Mouse (Mus musculus): ENCODE measurements around the gene Sarnp.

- TF ChIP-seq CTCF (IDR thresholded peaks at IDR 0.05; ENCODE audit: low read depth, low read length), result no peak
- TF ChIP-seq POLR2A (IDR thresholded peaks at IDR 0.05; ENCODE audit: borderline replicate concordance, low read depth, low read length), result no peak
Measured at GRCm38 (mm10) chr10:128821358-128822056, 4.4 kb downstream of the Sarnp start, which contains the start of gene Ormdl2.

Measured in bone marrow macrophage, adult 2 months (primary cell).